Mouse (Mus musculus) kidney, adult 2 months (tissue): Measurements from ENCODE around the gene Chil6. TPM values are rescaled to one million over a fixed set of nuclear protein-coding genes. Genes with fewer than 3 reads are reported as not detected.

Source experiments
- DNase-seq: peaks from one replicate; pipeline ENCODE4 v3.0.0; 2021
- H3K27ac ChIP-seq: fragments of 200-500 bp; 2 replicates; pipeline ENCODE4 v1.5.1; 2012; ENCODE audit warnings: low read depth, low read length, control low read depth, inconsistent platforms; ENCODE audit not compliant: insufficient read depth
- H3K27me3 ChIP-seq: fragments of 200-500 bp; replicated peaks from 2 replicates; pipeline ENCODE4 v1.6.1; 2012; ENCODE audit warnings: mild to moderate bottlenecking, moderate library complexity, low read length, inconsistent platforms; ENCODE audit not compliant: control insufficient read depth, insufficient read depth
- H3K36me3 ChIP-seq: fragments of 200-500 bp; 2 replicates; pipeline ENCODE4 v1.6.1; 2012; ENCODE audit warnings: mild to moderate bottlenecking, moderate library complexity, low read length, inconsistent platforms; ENCODE audit not compliant: control insufficient read depth, insufficient read depth
- H3K4me1 ChIP-seq: fragments of 200-500 bp; 2 replicates; pipeline ENCODE4 v1.6.1; 2011; ENCODE audit warnings: low read length; ENCODE audit not compliant: control insufficient read depth, insufficient read depth
- H3K4me3 ChIP-seq: fragments of 200-500 bp; 2 replicates; pipeline ENCODE4 v1.5.1; 2011; ENCODE audit warnings: mild to moderate bottlenecking, low read depth, low read length, control low read depth; ENCODE audit not compliant: insufficient read depth
- CTCF ChIP-seq: fragments of 200-500 bp; conservative IDR thresholded peaks from 2 replicates; pipeline ENCODE4 v1.5.1; 2011; ENCODE audit warnings: low read depth, mild to moderate bottlenecking, control low read depth, low read length, moderate library complexity, mixed read lengths; ENCODE audit not compliant: insufficient read depth, insufficient read length
- POLR2A ChIP-seq: fragments of 200-500 bp; IDR thresholded peaks from one replicate; pipeline ENCODE4 v1.6.1; 2011; ENCODE audit warnings: low read depth, low read length, control low read depth
- WGBS: fragments of 180-500 bp; shearing (Covaris S2); methylation state at CpG from one replicate; pipeline ENCODE4 v1.1.7; 2018; 5-methylcytosine and 5-hydroxymethylcytosine counted together
- polyA plus RNA-seq: library from polyadenylated mRNA; depleted of rRNA; stranded (reverse); fragments of >200 nt; gene quantifications from 2 replicates; pipeline ENCODE4 v1.2.3, GENCODE M21; 2012; rRNA removed

Gene Chil6
- polyA plus RNA-seq: 0.08 TPM in 1 of 2 replicates, not detected in the other

DNA sequence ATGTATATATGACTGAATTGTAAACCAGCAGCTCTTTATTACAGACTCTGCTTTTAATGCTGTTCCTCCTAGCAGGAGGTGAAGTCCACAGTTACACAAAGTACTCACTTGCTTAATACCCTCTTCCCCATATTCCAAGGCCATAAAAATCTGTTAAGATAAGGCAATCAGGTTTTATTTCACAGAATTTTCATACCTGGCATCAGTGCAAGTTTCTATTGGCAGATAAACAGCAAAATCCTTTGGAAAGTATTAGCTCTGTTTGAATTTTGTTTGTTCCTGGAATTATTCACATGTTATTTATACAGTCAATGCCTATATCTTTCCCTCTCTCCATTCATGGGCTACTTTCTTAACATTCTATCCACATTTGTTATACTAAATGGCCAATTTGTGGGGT lies at the start of gene Chil6:
TSS of gene Chil6 (minus strand) at position 101 of the 400 bp plus-strand sequence.
- Histone ChIP-seq H3K36me3 (no peaks in the 10 kb centered on the region), H3K27ac (no peak within 1 kb of the TSS), H3K4me1 (no peaks in the 10 kb centered on the region), H3K27me3 (no peaks in the 10 kb centered on the region), H3K4me3 (no peak within 1 kb of the TSS)
- no peak for DNase-seq
- TF ChIP-seq POLR2A (no peak), CTCF (no peak)

DNA sequence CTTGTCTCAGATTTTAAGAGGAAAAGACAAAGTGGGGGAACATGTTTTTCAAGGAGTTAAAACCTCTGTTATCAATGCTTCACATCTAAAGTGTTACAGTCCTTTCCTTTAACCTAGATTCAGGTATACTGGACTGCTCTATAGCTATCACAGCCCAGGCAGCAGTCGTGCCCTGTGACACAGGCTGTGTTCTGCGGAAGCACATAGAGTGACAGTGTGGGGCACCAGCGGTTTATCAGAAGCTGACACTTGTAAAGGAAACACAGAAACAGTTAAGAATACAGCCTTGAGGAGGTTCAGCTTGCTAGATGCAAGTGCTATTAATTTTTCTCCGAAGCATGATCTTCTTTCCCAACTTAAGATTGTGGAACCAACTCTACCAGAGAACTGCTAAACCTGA lies 46.6 kb upstream of the Chil6 start:
- H3K4me1 ChIP-seq: no peaks in the 10 kb centered on the region
- DNase-seq: no peak
- no peak overlapping the region for H3K27ac ChIP-seq
- no peaks in the 10 kb centered on the region for H3K36me3 ChIP-seq
- 69% methylated on average over 4 of the region's 4 CpGs for WGBS
- no peak overlapping the region for H3K4me3 ChIP-seq
- H3K27me3 ChIP-seq: no peaks in the 10 kb centered on the region
- no peak for TF ChIP-seq POLR2A
- no peak for TF ChIP-seq CTCF

DNA sequence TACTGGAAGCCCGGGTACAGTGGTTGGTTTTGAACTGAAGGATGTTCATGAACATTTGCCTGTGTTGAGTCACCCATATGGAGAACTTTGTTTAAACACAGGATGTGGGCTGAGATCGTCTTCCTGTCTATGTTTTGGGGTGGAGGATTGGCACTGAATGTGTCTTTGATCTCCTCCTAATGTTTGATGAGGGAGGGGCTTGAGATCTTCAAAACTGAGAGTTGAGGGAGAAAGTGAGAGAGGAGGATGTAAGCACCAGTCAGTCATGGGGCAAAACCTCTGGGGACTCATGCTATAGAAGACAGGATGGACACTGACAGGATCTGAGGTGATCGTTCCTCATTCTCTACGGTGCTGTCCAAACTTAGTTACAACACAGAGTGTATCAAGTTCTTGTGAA lies 43.6 kb upstream of the Chil6 start:
- WGBS: 66% methylated on average over 4 of the region's 4 CpGs
- TF ChIP-seq POLR2A (no peak), CTCF (no peak)
- H3K27me3 ChIP-seq: no peaks in the 10 kb centered on the region
- no peak overlapping the region for H3K27ac ChIP-seq
- H3K36me3 ChIP-seq: no peaks in the 10 kb centered on the region
- H3K4me1 ChIP-seq: no peaks in the 10 kb centered on the region
- no peak for DNase-seq
- no peak overlapping the region for H3K4me3 ChIP-seq

DNA sequence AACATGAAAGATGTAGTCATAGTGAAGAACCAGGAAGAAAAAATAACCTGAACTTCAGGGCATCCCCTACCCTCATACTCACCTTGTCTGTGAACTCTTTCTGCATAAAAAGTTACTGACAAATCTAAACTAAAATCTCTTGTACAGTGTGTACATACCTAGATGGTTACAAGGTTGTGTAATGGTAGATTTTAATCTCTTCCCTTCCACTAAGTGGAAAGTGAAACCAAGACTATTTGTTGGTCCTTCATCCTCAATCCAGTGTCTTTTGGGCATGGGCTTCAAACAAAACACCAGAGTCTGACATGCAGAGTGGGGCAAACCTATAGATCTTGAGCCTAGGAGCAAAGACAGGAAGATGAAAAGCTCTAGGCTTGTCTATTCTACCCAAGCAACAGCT lies 43.0 kb upstream of the Chil6 start:
- no peaks in the 10 kb centered on the region for H3K4me1 ChIP-seq
- no peaks in the 10 kb centered on the region for H3K27me3 ChIP-seq
- TF ChIP-seq CTCF (no peak), POLR2A (no peak)
- H3K27ac ChIP-seq: no peak overlapping the region
- no peaks in the 10 kb centered on the region for H3K36me3 ChIP-seq
- no peak overlapping the region for H3K4me3 ChIP-seq
- DNase-seq: no peak

DNA sequence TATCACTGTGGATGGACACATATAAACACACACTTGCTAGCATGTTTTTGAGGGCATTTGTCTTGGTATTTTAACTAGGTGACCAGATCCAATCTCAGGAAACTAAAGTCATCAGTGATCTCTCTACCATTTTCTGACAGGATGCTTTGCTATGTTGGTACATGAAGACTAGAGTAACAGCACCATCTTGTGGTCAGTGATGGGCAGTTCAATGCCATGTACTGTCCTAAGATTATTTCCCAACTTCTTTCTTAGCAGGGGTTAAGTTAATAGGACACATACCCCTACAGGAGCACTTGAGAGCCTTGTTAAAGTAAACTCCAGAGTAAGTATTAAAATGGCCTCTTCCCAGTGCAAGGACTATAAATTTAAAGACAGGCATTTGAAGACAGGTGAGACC lies 42.6 kb upstream of the Chil6 start:
- peak; percentile 44 for DNase-seq
- H3K27ac ChIP-seq: no peak overlapping the region
- TF ChIP-seq CTCF (peak; percentile 39), POLR2A (no peak)
- no peaks in the 10 kb centered on the region for H3K36me3 ChIP-seq
- no peaks in the 10 kb centered on the region for H3K4me1 ChIP-seq
- H3K27me3 ChIP-seq: no peaks in the 10 kb centered on the region
- H3K4me3 ChIP-seq: no peak overlapping the region

Other genes starting within 250 kb of the Chil6 start
- gene Chil3, start 238.6 kb downstream of the Chil6 start, polyA plus RNA-seq: 0.14 and 0.16 TPM in 2 replicates
- 0.19 TPM in 1 of 2 replicates, not detected in the other for gene Chil4, start 186.7 kb downstream of the Chil6 start, polyA plus RNA-seq
- 5.6 and 6.1 TPM in 2 replicates for gene Dennd2d, start 76.2 kb upstream of the Chil6 start, polyA plus RNA-seq
- gene Dram2, start 141.6 kb upstream of the Chil6 start, polyA plus RNA-seq: 117 and 127 TPM in 2 replicates
- gene Cept1, start 141.6 kb upstream of the Chil6 start, polyA plus RNA-seq: 18.1 and 20.6 TPM in 2 replicates